Mouse (Mus musculus) midbrain, embryonic 10.5 days (tissue): ENCODE measurements around the gene Olfr749. TPM values are rescaled to one million over a fixed set of nuclear protein-coding genes. Genes with fewer than 3 reads are reported as not detected.
"Not testable (repeated sequence)": the region's sequence is repeated elsewhere in the genome, so short reads cannot be mapped to it uniquely, and the experiment has no call there.

Source experiments
- DNase-seq: peaks from one replicate; pipeline ENCODE4 v3.0.0-alpha.2; 2017; ENCODE audit warnings: low spot score
- H3K27ac ChIP-seq: fragments of 300-500 bp; sonication (generic); replicated peaks from 2 replicates; pipeline ENCODE4 v1.5.1; 2016; ENCODE audit warnings: mild to moderate bottlenecking
- H3K27me3 ChIP-seq: fragments of 300-500 bp; sonication (generic); 2 replicates; pipeline ENCODE4 v1.6.1; 2016; ENCODE audit warnings: low read depth, mild to moderate bottlenecking; ENCODE audit not compliant: poor library complexity, severe bottlenecking
- H3K36me3 ChIP-seq: fragments of 300-500 bp; sonication (generic); 2 replicates; pipeline ENCODE4 v1.6.1; 2016; ENCODE audit warnings: mild to moderate bottlenecking, moderate library complexity
- H3K4me1 ChIP-seq: fragments of 300-500 bp; sonication (generic); 2 replicates; pipeline ENCODE4 v1.6.1; 2016
- H3K4me3 ChIP-seq: fragments of 300-500 bp; sonication (generic); 2 replicates; pipeline ENCODE4 v1.5.1; 2016; ENCODE audit warnings: mild to moderate bottlenecking, moderate library complexity
- H3K9me3 ChIP-seq: fragments of 300-500 bp; sonication (generic); replicated peaks from 2 replicates; pipeline ENCODE4 v1.6.1; 2016; ENCODE audit warnings: mild to moderate bottlenecking
- WGBS: fragments of 180-500 bp; shearing (Covaris S2); methylation state at CpG from one replicate; pipeline ENCODE4 v1.1.7; 2016; 5-methylcytosine and 5-hydroxymethylcytosine counted together
- polyA plus RNA-seq: library from polyadenylated mRNA; unstranded; fragments of >200 nt; fragmentation: Nextera tagmentation; extraction: Ambion mirVana; gene quantifications from 2 replicates; pipeline ENCODE4 v1.2.1, GENCODE M21; 2016

Gene Olfr749
- polyA plus RNA-seq = not detected in 2 replicates

- Histone ChIP-seq H3K27me3 (no peaks in the 10 kb centered on the region), H3K9me3 (no peaks in the 10 kb centered on the region), H3K27ac (no peak within 1 kb of the TSS), H3K36me3 (no peaks in the 10 kb centered on the region), H3K4me1 (no peaks in the 10 kb centered on the region), H3K4me3 (no peak within 1 kb of the TSS)
- DNase-seq = no peak
These were observed at the start of gene Olfr749 for GRCm38 (mm10) chr14:50744994-50745393. Olfr749 (minus strand) TSS chr14:50745094.

DNA sequence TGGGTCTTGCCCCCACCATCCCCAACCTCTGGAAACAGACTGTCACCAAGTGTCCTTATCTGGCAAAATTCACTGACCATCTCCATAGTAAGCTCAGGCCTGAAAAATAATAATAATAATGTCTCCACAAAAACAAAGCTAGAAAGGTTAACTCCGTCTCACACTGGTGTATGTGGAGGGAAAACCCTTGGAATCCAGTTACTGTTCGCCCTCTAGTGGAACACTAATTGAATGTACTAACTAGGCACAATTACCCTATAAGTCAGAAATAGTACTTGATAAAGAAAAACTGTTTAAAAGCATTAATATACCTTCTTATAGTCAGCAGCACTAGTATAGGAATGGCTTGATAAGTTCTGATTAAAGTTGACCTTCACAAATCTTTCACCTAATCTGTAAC is 43.3 kb upstream of the Olfr749 start:
- 11% methylated on average over 2 of the region's 2 CpGs for WGBS
- H3K27me3 ChIP-seq = no peaks in the 10 kb centered on the region
- no peaks in the 10 kb centered on the region for H3K36me3 ChIP-seq
- peaks cover 7% of the 10 kb centered on the region for H3K4me1 ChIP-seq
- H3K27ac ChIP-seq = no peak overlapping the region
- no peaks in the 10 kb centered on the region for H3K9me3 ChIP-seq
- no peak for DNase-seq
- H3K4me3 ChIP-seq = no peak overlapping the region

DNA sequence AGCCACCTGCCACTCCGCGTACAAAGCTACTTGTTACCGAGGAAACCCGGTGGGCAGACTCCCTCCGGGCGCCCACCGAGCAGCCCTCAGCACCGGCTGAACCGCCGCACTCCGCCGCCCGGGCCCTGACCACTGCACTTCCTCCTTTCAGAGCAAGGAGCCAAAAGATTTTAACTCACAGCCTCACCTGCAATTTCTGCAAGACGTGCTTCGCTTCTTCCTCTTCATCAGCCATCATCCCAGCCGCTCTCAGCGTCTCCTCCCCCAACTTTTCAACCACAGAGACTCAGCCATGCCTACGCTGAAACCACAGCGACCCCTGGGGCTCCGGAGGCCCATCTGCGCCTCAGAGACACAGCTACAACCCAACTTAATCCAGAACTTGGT is 40.4 kb upstream of the Olfr749 start, which contains the start of gene Ttc5:
Gene Ttc5, minus strand, starts transcription at position 269 of the 387 bp plus-strand sequence.
- peak within 1 kb of the TSS; percentile 94 for H3K27ac ChIP-seq
- WGBS = under 1% methylated on average over 21 of the region's 21 CpGs

DNA sequence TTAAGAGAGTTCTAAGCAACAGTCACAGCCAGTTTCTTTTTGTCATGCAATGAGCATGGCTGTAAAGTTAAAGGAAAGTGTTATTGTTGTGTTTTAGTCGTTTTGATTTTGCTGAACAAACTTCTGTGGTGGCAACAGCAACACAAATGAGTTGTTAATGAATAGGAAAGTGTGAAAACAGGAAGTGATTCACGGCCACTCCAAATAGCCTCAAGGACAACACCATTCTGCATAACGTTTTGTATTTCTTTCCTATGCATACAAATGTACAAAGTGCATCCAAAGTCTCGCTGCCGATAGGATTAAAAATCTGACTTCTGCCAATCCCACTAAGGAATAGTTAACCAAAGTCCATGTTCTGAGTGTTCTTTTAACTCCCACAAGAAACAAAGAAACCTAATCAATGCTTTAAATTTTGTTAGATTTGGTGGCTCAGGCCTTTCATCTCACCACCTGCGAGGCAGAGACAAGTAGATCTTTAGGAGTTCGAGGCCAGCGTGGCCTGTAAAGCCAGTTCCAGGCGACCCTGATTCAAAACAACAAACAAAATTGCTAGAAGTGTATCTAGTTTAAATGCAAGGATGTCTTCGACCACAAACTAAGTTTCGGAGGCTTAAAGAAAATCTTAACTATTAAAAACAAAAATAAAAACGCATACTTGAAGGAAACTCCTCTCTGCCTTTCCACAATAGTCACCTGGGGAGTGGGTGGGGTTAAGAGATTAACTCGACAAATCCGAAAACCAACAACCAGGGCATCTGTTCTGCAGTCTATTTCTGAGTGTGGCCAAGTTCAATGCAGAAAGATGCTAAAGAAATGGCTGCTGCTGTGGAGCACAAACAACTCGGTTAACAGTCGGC is 39.7 kb upstream of the Olfr749 start:
- no peak for DNase-seq
- H3K27me3 ChIP-seq = no peaks in the 10 kb centered on the region
- H3K4me3 ChIP-seq = peak overlapping the region; percentile 80
- peak overlapping the region; percentile 94 for H3K27ac ChIP-seq
- 31% methylated on average over 16 of the region's 16 CpGs for WGBS
- no peaks in the 10 kb centered on the region for H3K9me3 ChIP-seq
- peaks cover 7% of the 10 kb centered on the region for H3K4me1 ChIP-seq
- H3K36me3 ChIP-seq = peaks cover 27% of the 10 kb centered on the region

More for the DNA sequence above, 40.4 kb upstream of the Olfr749 start, which contains the start of gene Ttc5:
- peaks cover 21% of the 10 kb centered on the region for H3K36me3 ChIP-seq
- DNase-seq = peak; percentile 92
- peak within 1 kb of the TSS; percentile 80 for H3K4me3 ChIP-seq
- H3K9me3 ChIP-seq = no peaks in the 10 kb centered on the region
- no peaks in the 10 kb centered on the region for H3K27me3 ChIP-seq
- H3K4me1 ChIP-seq = peaks cover 7% of the 10 kb centered on the region

GRCm38 (mm10) chr14:50782166-50782565 is 37.3 kb upstream of the Olfr749 start:
- Histone ChIP-seq H3K9me3 (no peaks in the 10 kb centered on the region), H3K27me3 (no peaks in the 10 kb centered on the region), H3K36me3 (peaks cover 42% of the 10 kb centered on the region), H3K27ac (no peak overlapping the region), H3K4me3 (no peak overlapping the region), H3K4me1 (peaks cover 7% of the 10 kb centered on the region)
- DNase-seq = no peak
- 93% methylated on average over 3 of the region's 3 CpGs for WGBS

GRCm38 (mm10) chr14:50771342-50771741 is 26.4 kb upstream of the Olfr749 start:
- 76% methylated on average over 2 of the region's 2 CpGs for whole genome bisulfite sequencing
- no peaks in the 10 kb centered on the region for H3K9me3 ChIP-seq
- no peaks in the 10 kb centered on the region for H3K27me3 ChIP-seq
- no peak for DNase-seq
- no peak overlapping the region for H3K4me3 ChIP-seq
- peaks cover 97% of the 10 kb centered on the region for H3K36me3 ChIP-seq
- no peak overlapping the region for H3K27ac ChIP-seq
- H3K4me1 ChIP-seq = no peaks in the 10 kb centered on the region

- no peak overlapping the region for H3K27ac ChIP-seq
- peaks cover 74% of the 10 kb centered on the region for H3K36me3 ChIP-seq
- 92% methylated on average over 6 of the region's 6 CpGs for WGBS
- H3K4me1 ChIP-seq = no peaks in the 10 kb centered on the region
- no peak for DNase-seq
- H3K9me3 ChIP-seq = no peaks in the 10 kb centered on the region
- no peak overlapping the region for H3K4me3 ChIP-seq
- no peaks in the 10 kb centered on the region for H3K27me3 ChIP-seq
These were observed 20.8 kb upstream of the Olfr749 start for GRCm38 (mm10) chr14:50765736-50766135.

- Histone ChIP-seq H3K4me3 (no peak overlapping the region), H3K9me3 (no peaks in the 10 kb centered on the region), H3K4me1 (no peaks in the 10 kb centered on the region), H3K27ac (no peak overlapping the region), H3K27me3 (no peaks in the 10 kb centered on the region), H3K36me3 (peaks cover 7% of the 10 kb centered on the region)
- no peak for DNase-seq
- 77% methylated on average over 5 of the region's 5 CpGs for WGBS
These were observed 13.7 kb upstream of the Olfr749 start for GRCm38 (mm10) chr14:50758416-50759085.

- no peak overlapping the region for H3K4me3 ChIP-seq
- WGBS = 81% methylated on average over 2 of the region's 2 CpGs
- DNase-seq = no peak
- no peaks in the 10 kb centered on the region for H3K27me3 ChIP-seq
- no peaks in the 10 kb centered on the region for H3K4me1 ChIP-seq
- H3K36me3 ChIP-seq = no peaks in the 10 kb centered on the region
- H3K27ac ChIP-seq = no peak overlapping the region
- H3K9me3 ChIP-seq = no peaks in the 10 kb centered on the region
These were observed 3.3 kb downstream of the Olfr749 start for GRCm38 (mm10) chr14:50741584-50741983.

DNA sequence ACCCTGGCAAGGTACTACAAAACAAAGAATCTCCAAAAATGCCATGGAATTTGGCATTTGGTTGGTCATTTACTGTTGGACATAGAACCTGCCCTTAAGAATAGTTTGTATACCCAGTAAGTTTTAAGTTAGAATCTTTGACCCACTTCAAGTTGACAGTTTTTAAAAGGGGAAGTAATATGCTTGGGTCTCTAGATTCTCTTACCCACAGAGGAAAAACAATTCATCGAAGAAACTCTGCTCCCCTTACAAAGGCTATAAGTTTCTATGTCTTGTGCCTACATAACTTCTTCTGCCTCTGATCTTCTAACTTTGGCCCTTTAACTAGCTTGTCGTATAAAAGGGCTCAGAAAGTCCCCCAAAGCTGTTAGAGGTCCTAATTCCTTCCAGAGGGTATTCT is 4.6 kb downstream of the Olfr749 start:
- Histone ChIP-seq H3K4me3 (no peak overlapping the region), H3K9me3 (no peaks in the 10 kb centered on the region), H3K4me1 (no peaks in the 10 kb centered on the region), H3K36me3 (no peaks in the 10 kb centered on the region), H3K27me3 (no peaks in the 10 kb centered on the region), H3K27ac (no peak overlapping the region)
- DNase-seq = no peak
- WGBS = 72% methylated on average over 2 of the region's 2 CpGs

GRCm38 (mm10) chr14:50722371-50722770 is 22.5 kb downstream of the Olfr749 start:
- not testable (repeated sequence) for H3K36me3 ChIP-seq, H3K27ac ChIP-seq, H3K4me1 ChIP-seq, DNase-seq, H3K27me3 ChIP-seq, H3K4me3 ChIP-seq
- WGBS = 78% methylated on average over 4 of the region's 4 CpGs
- peaks cover 12% of the 10 kb centered on the region; the same call in 1 of the 2 replicates for H3K9me3 ChIP-seq

DNA sequence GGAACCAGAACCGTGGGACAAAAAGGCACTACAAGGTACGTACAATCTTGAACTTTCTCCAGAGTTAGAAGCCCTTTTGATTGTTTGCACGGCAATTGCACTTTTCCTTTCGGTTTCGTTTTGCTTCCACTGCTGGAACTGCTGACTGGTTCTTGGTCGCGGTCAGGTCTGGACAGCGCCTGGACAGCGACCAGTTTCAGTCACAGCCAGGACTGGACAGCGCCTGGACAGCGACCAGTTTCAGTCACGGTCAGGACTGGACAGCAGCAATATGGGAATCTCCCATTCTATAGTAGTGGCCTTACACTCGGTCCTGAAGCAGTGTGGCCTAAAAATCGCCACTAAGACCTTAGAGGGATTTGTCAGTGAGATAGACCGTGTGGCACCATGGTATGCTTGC is 25.0 kb downstream of the Olfr749 start:
- peaks cover 12% of the 10 kb centered on the region; the same call in 1 of the 2 replicates for H3K9me3 ChIP-seq
- H3K4me3 ChIP-seq, H3K27ac ChIP-seq, H3K4me1 ChIP-seq, H3K27me3 ChIP-seq, H3K36me3 ChIP-seq, DNase-seq: not testable (repeated sequence)
- 92% methylated on average over 15 of the region's 15 CpGs for WGBS

DNA sequence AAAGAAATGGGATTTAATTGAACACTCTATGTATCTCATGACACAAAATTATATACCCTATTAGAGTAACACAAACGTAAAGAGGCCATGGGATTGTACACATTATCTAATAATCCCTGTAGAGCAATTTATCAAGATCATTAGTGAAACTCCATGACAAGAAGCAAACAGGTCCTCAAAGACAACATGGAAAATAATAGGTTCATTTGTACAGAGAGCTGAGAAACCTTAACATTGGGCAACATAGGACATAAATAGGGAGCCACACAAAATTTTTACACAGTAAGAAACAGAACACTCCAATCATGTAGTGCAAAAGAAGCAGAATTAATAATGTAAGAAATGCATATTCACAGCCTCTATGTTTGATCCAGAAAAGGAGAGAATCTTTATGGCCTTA is 37.8 kb downstream of the Olfr749 start, which contains the start of gene Olfr748:
Gene Olfr748, plus strand, starts transcription at position 301 of the 400 bp plus-strand sequence.
- 84% methylated on average over 1 of the region's 1 CpGs for WGBS
- Histone ChIP-seq H3K4me3 (no peak within 1 kb of the TSS), H3K9me3 (no peaks in the 10 kb centered on the region), H3K36me3 (no peaks in the 10 kb centered on the region), H3K27me3 (no peaks in the 10 kb centered on the region), H3K27ac (no peak within 1 kb of the TSS), H3K4me1 (no peaks in the 10 kb centered on the region)
- no peak for DNase-seq
